ENCODE assay signal across 26 mouse cellular contexts in the genomic region with DNA sequence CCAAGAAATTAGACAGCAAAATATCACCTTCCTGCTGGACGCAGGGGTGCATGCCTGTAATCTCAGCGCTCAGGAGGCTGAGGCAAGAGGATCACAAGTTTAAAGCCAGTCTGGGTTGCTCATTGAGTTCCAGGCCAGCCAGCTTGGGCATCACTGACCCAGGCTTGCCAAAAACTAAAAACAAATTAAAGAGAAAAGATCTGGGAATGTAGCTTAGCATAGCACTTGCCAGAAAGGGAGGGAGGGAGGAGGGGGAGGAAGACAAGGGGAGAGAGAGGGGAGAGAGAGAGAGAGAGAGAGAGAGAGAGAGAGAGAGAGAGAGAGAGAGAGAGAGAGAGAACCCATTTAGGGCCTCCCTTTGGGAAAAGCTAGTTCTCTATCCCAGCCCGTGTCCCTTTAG.
DNase-seq lines count a peak whose midpoint lies in the region; ATAC-seq and TF ChIP-seq lines count a peak whose summit lies in the region.
"Had no signal": no experiment of that assay in that cellular context is flagged by ENCODE, and none has a peak within 500 bp of the region (broad histone marks: within the 10 kb centered on the region; RNA-seq: fewer than 3 reads in every experiment).

No protein-coding gene starts in this region.

- 74% methylated on average over 3 of the region's 3 CpGs for WGBS in midbrain, embryonic 10.5 days
- WGBS in midbrain, postnatal 0 days, result 53% methylated on average over 3 of the region's 3 CpGs
- WGBS in forebrain, embryonic 13.5 days, result 47% methylated on average over 3 of the region's 3 CpGs
- WGBS in hindbrain, embryonic 14.5 days, result 54% methylated on average over 3 of the region's 3 CpGs
- WGBS in neural tube, embryonic 13.5 days, result 47% methylated on average over 3 of the region's 3 CpGs

- no peaks in the 10 kb centered on the region for H3K36me3 ChIP-seq in midbrain, embryonic 10.5 days
- H3K36me3 ChIP-seq in midbrain, postnatal 0 days (ENCODE audit: insufficient read depth, low read length), result no peaks in the 10 kb centered on the region
- no peaks in the 10 kb centered on the region for H3K36me3 ChIP-seq in forebrain, embryonic 13.5 days (ENCODE audit: poor library complexity, severe bottlenecking)
- no peaks in the 10 kb centered on the region for H3K36me3 ChIP-seq in hindbrain, embryonic 14.5 days (replicated peaks; ENCODE audit: control insufficient read depth, insufficient read depth)
- H3K36me3 ChIP-seq in neural tube, embryonic 13.5 days, result no peaks in the 10 kb centered on the region
- H3K36me3 ChIP-seq: embryonic facial prominence, embryonic 12.5 days; heart, embryonic 15.5 days; limb, embryonic 10.5 days had no signal

- H3K27me3 ChIP-seq in midbrain, embryonic 10.5 days (ENCODE audit: low read depth, poor library complexity, severe bottlenecking), result peaks cover 24% of the 10 kb centered on the region
- H3K27me3 ChIP-seq in midbrain, postnatal 0 days (ENCODE audit: insufficient read depth, low read length), result no peaks in the 10 kb centered on the region
- peaks cover 23% of the 10 kb centered on the region for H3K27me3 ChIP-seq in forebrain, embryonic 13.5 days
- no peaks in the 10 kb centered on the region; the same call in 1 of the 2 replicates for H3K27me3 ChIP-seq in hindbrain, embryonic 14.5 days (ENCODE audit: control insufficient read depth, insufficient read depth, low read length)
- H3K27me3 ChIP-seq in neural tube, embryonic 13.5 days, result peaks cover 2% of the 10 kb centered on the region; the same call in 1 of the 2 replicates

- H3K9ac ChIP-seq in midbrain, postnatal 0 days (replicated peaks; ENCODE audit: low read length, poor library complexity, severe bottlenecking), result no peak overlapping the region
- no peak overlapping the region for H3K9ac ChIP-seq in forebrain, embryonic 13.5 days
- H3K9ac ChIP-seq in hindbrain, embryonic 14.5 days, result no peak overlapping the region
- no peak overlapping the region for H3K9ac ChIP-seq in neural tube, embryonic 13.5 days
- H3K9ac ChIP-seq: embryonic facial prominence, embryonic 12.5 days; heart, embryonic 15.5 days; liver, postnatal 0 days had no signal

- TF ChIP-seq CTCF in midbrain, postnatal 0 days (IDR thresholded peaks at IDR 0.05), result no peak

- no peak overlapping the region for H3K4me3 ChIP-seq in midbrain, embryonic 10.5 days
- H3K4me3 ChIP-seq in midbrain, postnatal 0 days (ENCODE audit: low read depth, low read length), result no peak overlapping the region
- no peak overlapping the region for H3K4me3 ChIP-seq in forebrain, embryonic 13.5 days
- no peak overlapping the region for H3K4me3 ChIP-seq in hindbrain, embryonic 14.5 days (replicated peaks; ENCODE audit: low read length)
- H3K4me3 ChIP-seq in neural tube, embryonic 13.5 days, result no peak overlapping the region
- H3K4me3 ChIP-seq: embryonic facial prominence, embryonic 12.5 days; erythroblast, embryonic 14.5 days; heart, adult 2 months; heart, embryonic 15.5 days; layer of hippocampus, adult 2 months; limb, embryonic 10.5 days; megakaryocyte, embryonic 14.5 days; myocyte had no signal

- peak overlapping the region; percentile 57 for H3K27ac ChIP-seq in midbrain, embryonic 10.5 days (replicated peaks)
- H3K27ac ChIP-seq in midbrain, postnatal 0 days (ENCODE audit: low read depth, low read length), result no peak overlapping the region
- H3K27ac ChIP-seq in forebrain, embryonic 13.5 days, result peak overlapping the region; percentile 97
- H3K27ac ChIP-seq in hindbrain, embryonic 14.5 days, result peak overlapping the region; percentile 53
- peak overlapping the region; percentile 86 for H3K27ac ChIP-seq in neural tube, embryonic 13.5 days (replicated peaks)
- H3K27ac ChIP-seq: embryonic facial prominence, embryonic 12.5 days; heart, adult 2 months; heart, embryonic 15.5 days; layer of hippocampus, adult 2 months; limb, embryonic 10.5 days had no signal

- H3K4me2 ChIP-seq in midbrain, postnatal 0 days (ENCODE audit: low read depth, low read length, poor library complexity, severe bottlenecking), result no peak overlapping the region
- H3K4me2 ChIP-seq in forebrain, embryonic 13.5 days, result peak overlapping the region; percentile 45; the same call in 1 of the 2 replicates
- no peak overlapping the region for H3K4me2 ChIP-seq in hindbrain, embryonic 14.5 days (replicated peaks)
- no peak overlapping the region for H3K4me2 ChIP-seq in neural tube, embryonic 13.5 days
- H3K4me2 ChIP-seq: embryonic facial prominence, embryonic 12.5 days; heart, embryonic 15.5 days had no signal

- peaks cover 5% of the 10 kb centered on the region; the same call in 1 of the 2 replicates for H3K9me3 ChIP-seq in midbrain, embryonic 10.5 days (replicated peaks)
- no peaks in the 10 kb centered on the region for H3K9me3 ChIP-seq in midbrain, postnatal 0 days (ENCODE audit: low read length)
- H3K9me3 ChIP-seq in forebrain, embryonic 13.5 days (replicated peaks), result 0 out of 2 replicates have a peak, but pooled peaks cover 5% of the 10 kb centered on the region
- no peaks in the 10 kb centered on the region for H3K9me3 ChIP-seq in hindbrain, embryonic 14.5 days (ENCODE audit: control insufficient read depth, low read length)
- no peaks in the 10 kb centered on the region for H3K9me3 ChIP-seq in neural tube, embryonic 13.5 days
- H3K9me3 ChIP-seq: embryonic facial prominence, embryonic 12.5 days; heart, embryonic 15.5 days; limb, embryonic 10.5 days had no signal

- DNase-seq in midbrain, embryonic 10.5 days (ENCODE audit: low spot score), result no peak
- DNase-seq in midbrain, postnatal 0 days (ENCODE audit: low spot score), result no peak
- DNase-seq in hindbrain, embryonic 14.5 days (ENCODE audit: low spot score), result no peak
- DNase-seq in lung, postnatal 10 days, result no peak
- no peak for DNase-seq in right cerebral cortex, postnatal 36 days (ENCODE audit: low spot score in 2 of 2)
- DNase-seq in left cerebral cortex, adult 9 months (ENCODE audit: low spot score in 2 of 2), result no peak
- DNase-seq: B cell, adult 2 months; cerebellum, adult 9-10 months; gastrocnemius, postnatal 25 days; heart, adult 2 months; heart, postnatal 4 days; kidney, postnatal 14 days; liver, postnatal 0 days; lung, postnatal 14 days; spleen, adult 18-20 months; thymus, postnatal 4 days had no signal

- no peak for ATAC-seq in midbrain, postnatal 0 days (ENCODE audit: low FRiP score)
- ATAC-seq in forebrain, embryonic 13.5 days, result no peak
- ATAC-seq in hindbrain, embryonic 14.5 days (ENCODE audit: low FRiP score), result no peak
- ATAC-seq in neural tube, embryonic 13.5 days (ENCODE audit: low read depth), result no peak
- ATAC-seq: intestine, postnatal 0 days; liver, postnatal 0 days had no signal

- peaks cover 44% of the 10 kb centered on the region for H3K4me1 ChIP-seq in midbrain, embryonic 10.5 days
- peaks cover 11% of the 10 kb centered on the region for H3K4me1 ChIP-seq in midbrain, postnatal 0 days (ENCODE audit: insufficient read depth, low read length)
- H3K4me1 ChIP-seq in forebrain, embryonic 13.5 days, result peaks cover 64% of the 10 kb centered on the region
- peaks cover 40% of the 10 kb centered on the region for H3K4me1 ChIP-seq in hindbrain, embryonic 14.5 days (replicated peaks; ENCODE audit: control insufficient read depth, insufficient read depth, low read length)
- H3K4me1 ChIP-seq in neural tube, embryonic 13.5 days (replicated peaks), result peaks cover 61% of the 10 kb centered on the region
- H3K4me1 ChIP-seq: embryonic facial prominence, embryonic 12.5 days; heart, embryonic 15.5 days; megakaryocyte, embryonic 14.5 days had no signal
